Mouse (Mus musculus) layer of hippocampus, adult 2 months (tissue): Measurements from ENCODE around the gene Kcnd3. TPM values are rescaled to one million over a fixed set of nuclear protein-coding genes. Genes with fewer than 3 reads are reported as not detected.

Experiments used
- DNase-seq, 2 experiments: peaks; one replicate each; pipeline ENCODE4 v3.0.0; 2022; ENCODE audit warnings: low spot score in 2 of 2
- H3K27ac ChIP-seq: fragments of 200-600 bp; 2 replicates; pipeline ENCODE4 v1.8.1; 2022
- H3K4me3 ChIP-seq: fragments of 200-600 bp; 2 replicates; pipeline ENCODE4 v1.8.1; 2022; ENCODE audit warnings: mild to moderate bottlenecking
- CTCF ChIP-seq: fragments of 200-600 bp; conservative IDR thresholded peaks from 2 replicates; pipeline ENCODE4 v1.8.1; 2022; ENCODE audit warnings: antibody characterized with exemption, mild to moderate bottlenecking, moderate library complexity
- total RNA-seq, 2 experiments: library from RNA; stranded (reverse); gene quantifications; 2 replicates each; pipeline ENCODE4 v1.2.3; 2021

The Kcnd3 gene
- total RNA-seq, 2 experiments from 2014 or later: 60.2 to 64.9 TPM

DNA sequence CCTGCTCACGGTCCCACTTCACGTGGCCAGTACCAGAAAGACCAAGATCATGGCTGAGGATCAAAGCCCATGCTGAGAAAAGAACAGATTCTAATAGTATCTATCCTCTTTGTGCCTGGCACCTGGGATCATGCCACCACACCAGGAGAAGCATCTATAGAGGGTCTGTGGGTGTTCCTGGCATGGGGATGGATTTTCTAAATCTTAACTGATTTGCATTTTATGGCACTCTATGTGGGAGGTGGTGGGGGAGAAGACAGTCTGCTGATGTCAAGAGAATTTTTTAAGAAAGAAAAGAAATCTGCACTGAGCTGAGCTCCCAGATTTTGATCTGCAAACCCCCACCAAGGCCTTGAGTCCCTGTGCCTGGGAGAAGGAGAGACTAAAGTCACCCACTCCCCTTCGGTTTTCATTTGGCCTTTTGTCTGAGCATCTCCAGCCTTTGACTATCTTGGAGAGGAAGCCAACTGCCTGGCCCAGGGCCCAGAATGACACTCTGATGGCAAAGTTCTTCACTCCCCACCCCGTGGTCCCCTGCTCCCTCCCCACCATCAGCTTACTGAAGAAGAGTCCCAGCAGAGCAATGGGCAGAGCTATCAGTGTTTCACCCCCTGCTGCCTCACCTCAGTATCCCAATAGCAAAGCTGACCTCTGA, 254.4 kb downstream of the Kcnd3 start:
- no peak for TF ChIP-seq CTCF
- peak overlapping the region; percentile 95 for H3K27ac ChIP-seq
- peak; percentile 40 to 69 for DNase-seq
- H3K4me3 ChIP-seq: peak overlapping the region; percentile 80

DNA sequence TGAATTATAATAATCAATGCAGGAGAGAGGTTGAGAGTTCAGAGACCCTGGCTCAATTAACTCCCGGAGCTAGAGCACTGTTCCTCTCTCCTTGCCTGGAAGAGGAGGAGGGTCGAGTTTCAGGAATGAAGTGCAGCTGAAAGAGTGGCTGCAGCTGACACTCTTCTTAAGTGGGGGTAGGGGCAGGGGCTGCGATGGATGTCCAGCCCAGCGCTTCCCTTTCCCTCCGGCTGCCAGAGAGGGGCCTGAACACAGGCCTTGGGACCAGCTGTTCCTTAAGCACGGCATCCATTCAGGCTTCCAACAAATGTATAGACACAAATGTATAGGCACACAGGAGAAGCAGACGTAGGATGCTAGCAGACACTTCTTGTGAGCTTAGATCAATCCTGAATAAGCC, 255.5 kb downstream of the Kcnd3 start:
- peak overlapping the region; percentile 95 for H3K27ac ChIP-seq
- no peak for TF ChIP-seq CTCF
- no peak for DNase-seq
- peak overlapping the region; percentile 80 for H3K4me3 ChIP-seq

DNA sequence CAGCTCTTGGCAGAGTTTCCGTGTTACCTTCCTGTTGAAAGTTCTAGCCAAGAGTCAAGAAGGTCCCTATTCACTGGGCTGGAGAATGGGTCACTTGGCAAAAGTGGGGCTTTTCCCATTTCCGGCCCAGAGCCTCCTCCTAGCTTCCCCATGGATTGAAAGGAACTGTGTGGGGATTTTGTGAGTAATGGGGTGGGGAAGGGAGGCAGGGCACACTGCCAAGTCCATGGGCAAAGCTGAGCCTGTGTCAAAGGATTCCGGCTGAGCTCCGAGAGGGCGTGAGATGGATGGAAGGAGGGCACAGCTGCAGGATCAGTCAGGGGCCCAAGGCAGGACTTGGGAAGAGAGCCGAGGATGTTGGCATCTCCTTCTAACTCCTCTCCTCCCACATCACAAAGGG, 258.1 kb downstream of the Kcnd3 start:
- Histone ChIP-seq H3K4me3 (peak overlapping the region; percentile 17; the same call in 1 of the 2 replicates), H3K27ac (peak overlapping the region; percentile 33; the same call in 1 of the 2 replicates)
- TF ChIP-seq CTCF: no peak
- DNase-seq: peak in 1 of 2 experiments; percentile 36

DNA sequence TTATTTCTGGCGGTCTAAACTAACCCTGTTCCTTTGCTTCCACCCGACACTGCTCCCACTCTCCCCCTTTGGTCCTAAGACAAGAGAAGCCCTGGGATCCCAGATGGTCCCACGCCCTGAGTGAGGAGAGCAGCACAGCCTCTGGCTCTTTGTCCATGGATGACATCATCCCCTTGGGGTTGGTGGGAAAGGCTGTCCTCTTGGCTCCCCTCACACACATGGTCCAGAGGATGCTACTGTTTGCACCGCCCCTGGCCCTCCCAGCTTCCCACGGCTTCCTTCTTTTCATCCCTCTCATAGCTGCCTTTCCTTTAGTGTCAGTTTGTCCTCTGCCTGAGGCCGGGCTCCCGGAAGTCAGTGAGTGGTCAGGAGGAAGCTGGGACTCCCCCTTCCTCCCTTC, 259.6 kb downstream of the Kcnd3 start:
- Histone ChIP-seq H3K27ac (peak overlapping the region; percentile 52; the same call in 1 of the 2 replicates), H3K4me3 (no peak overlapping the region)
- no peak for DNase-seq
- TF ChIP-seq CTCF: no peak

DNA sequence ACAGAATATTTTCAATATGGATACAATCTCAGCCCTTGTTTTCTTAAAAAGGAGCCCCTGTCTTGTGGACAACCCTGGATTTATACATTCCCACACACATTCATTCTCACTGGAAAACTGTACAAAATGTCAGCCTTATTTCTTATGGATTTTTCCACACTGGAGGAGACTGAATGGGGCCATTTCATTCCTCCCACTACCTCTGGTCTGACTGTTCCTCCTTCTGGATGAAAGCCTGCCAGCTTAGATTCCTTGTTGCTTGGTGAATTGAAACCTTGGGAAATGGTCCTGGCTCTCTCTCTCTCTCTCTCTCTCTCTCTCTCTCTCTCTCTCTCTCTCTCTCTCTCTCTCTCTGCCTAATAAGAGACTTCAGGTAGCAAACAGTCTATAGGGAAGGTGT, 260.7 kb downstream of the Kcnd3 start:
- H3K4me3 ChIP-seq: no peak overlapping the region
- TF ChIP-seq CTCF: no peak
- peak overlapping the region; percentile 52; the same call in 1 of the 2 replicates for H3K27ac ChIP-seq
- DNase-seq: no peak

DNA sequence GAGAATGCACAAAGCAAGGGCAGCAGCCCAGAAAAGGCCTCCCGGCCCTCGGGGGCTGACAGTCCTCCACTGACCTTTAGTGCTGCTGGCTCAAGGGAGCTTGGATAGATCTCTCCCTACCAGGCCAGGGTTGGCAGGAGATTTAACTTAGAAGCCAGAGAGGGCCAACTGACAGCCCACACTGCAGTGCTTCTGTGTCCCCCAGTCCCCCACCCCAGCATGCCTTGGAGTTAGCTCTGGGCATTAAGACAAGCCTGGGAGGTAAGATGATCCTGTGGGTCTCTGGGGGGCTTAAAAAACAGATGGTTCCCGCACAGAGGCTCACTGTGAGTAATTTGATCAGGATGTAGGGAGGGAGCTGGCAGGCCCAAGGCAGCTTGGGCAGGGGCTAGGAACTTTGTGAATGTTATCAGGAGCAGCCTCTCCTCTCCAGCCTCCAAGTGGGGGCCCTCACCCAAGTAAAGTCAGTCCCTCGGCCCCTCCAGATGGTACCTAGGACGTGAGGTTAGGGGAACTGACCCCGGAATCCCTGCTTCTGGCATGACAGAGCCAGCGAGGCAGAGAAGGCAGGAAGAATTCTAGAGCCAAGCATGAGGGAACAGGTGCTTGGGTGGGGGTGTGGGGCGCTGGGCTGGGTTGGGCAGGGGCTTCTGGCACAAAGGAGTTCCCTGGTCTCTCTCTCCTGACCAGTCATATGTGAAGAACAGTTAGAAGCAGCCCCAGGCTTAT, 262.1 kb downstream of the Kcnd3 start:
- DNase-seq: no peak
- Histone ChIP-seq H3K4me3 (no peak overlapping the region), H3K27ac (peak overlapping the region; percentile 74)
- no peak for TF ChIP-seq CTCF

DNA sequence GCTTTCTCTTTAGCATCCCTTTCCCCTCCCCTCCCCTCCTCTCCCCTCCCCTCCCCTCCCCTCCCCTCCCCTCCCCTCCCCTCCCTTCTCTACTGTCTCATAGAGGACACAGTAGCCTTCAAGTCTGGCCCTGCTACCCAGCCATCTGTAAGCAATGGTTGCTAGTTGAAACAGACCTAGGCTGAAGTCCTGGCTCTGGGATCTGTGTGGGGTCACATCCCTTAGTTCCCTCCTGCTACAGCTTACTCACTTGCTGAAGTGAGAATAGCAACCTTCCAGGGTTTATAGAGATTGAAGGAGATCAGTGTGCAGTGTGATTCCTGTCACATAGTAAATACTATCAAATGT, 262.7 kb downstream of the Kcnd3 start:
- Histone ChIP-seq H3K27ac (no peak overlapping the region), H3K4me3 (no peak overlapping the region)
- no peak for DNase-seq
- no peak for TF ChIP-seq CTCF

DNA sequence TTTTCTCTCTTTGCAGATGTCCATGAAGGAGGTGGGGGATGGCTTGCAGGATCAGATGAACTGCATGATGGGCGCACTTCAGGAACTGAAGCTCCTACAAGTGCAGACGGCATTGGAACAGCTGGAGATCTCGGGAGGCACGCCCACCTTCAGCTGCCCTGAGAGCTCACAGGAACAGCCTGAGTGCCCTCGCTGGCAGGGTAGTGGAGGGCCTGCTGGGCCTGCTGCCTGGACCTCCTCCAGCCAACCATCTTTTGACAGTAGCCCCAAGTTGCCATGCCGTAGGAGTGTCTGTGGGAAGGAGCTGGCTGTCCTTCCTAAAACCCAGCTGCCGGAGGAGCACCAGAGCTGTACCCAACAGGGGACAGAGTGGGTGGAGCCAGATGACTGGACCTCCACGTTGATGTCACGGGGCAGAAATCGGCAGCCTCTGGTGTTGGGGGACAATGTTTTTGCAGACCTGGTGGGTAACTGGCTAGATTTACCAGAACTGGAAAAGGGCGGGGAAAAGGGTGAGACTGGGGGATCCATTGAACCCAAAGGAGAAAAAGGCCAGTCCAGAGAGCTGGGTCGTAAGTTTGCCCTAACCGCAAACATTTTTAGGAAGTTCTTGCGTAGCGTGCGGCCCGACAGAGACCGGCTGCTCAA, 264.3 kb downstream of the Kcnd3 start:
- Histone ChIP-seq H3K27ac (peak overlapping the region; percentile 61; the same call in 1 of the 2 replicates), H3K4me3 (no peak overlapping the region)
- no peak for TF ChIP-seq CTCF
- DNase-seq: no peak

DNA sequence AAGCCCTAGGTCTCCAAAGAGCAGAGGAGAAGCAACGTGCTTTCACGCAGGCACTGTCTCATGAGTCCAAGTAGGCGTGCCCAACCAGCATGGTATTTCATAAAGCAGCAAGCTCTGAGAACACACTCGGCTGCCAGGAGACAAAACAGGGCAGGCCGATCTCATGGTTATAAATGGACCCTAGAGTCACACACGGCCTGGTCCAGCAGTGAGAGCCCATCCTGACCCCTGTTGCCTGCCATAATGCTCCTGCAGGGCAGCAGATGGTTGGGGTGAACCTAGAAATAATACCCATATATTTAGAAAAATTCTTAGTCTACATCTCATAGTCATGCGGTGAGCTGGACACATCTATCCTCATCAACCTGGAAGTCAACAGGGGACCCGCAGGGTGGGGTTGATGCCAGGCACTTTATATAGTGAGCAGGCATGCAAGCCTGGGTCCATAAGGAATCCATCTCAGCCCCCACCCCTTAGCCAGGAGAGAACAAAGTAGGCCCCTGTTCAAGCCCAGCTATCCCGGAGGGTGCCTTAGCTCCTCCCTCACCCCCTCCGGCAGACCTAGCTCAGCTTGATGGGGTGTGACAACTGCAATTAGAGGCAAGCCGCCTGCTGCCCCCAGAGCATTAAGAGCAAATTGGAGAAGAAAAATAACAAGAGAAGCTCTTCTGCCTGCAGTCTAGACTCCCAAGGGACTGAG, 265.9 kb downstream of the Kcnd3 start:
- H3K4me3 ChIP-seq: no peak overlapping the region
- no peak for DNase-seq
- peak overlapping the region; percentile 19; the same call in 1 of the 2 replicates for H3K27ac ChIP-seq
- TF ChIP-seq CTCF: no peak

DNA sequence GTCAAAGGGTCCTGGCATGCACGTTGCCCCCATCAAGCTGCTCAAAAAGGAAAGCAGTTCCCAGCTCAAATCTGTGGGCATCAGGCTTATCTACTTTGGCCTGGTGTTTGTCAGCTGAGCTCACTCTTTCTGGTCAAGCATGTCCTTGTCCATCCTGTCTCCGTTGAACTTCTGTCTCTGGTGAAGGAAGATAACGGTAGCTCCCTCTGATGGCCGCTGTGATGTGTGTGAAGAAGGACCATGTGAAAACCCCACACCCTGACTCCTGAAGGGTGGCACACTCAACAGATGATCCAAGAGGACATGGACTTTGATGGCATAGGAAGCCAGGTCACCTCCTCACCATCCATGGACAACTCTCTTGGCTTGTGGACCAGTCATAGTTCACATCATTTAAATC, 266.6 kb downstream of the Kcnd3 start:
- no peak for DNase-seq
- Histone ChIP-seq H3K27ac (peak overlapping the region; percentile 19; the same call in 1 of the 2 replicates), H3K4me3 (no peak overlapping the region)
- peak; percentile 46 for TF ChIP-seq CTCF

DNA sequence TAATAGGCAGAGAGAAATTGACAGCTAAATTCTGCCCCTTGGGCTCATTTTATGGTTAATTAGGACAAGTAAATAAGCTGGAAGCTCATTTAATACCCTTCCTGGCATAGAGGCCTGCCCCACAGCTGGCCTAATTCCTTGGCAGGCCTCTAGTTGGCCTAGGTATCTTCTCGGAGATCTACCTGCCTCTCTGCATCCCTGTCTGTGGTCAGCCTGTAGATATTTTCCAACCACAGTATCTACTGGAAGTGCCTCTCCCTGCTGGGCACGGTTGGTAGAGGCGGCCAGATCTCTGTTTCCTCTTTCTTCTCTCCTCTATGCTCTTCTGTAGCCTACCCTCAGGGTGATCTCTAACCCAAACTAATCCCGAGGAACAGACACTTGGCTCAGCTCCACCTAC, 267.8 kb downstream of the Kcnd3 start:
- no peak for DNase-seq
- Histone ChIP-seq H3K4me3 (no peak overlapping the region), H3K27ac (peak overlapping the region; percentile 46; the same call in 1 of the 2 replicates)
- TF ChIP-seq CTCF: peak; percentile 39

DNA sequence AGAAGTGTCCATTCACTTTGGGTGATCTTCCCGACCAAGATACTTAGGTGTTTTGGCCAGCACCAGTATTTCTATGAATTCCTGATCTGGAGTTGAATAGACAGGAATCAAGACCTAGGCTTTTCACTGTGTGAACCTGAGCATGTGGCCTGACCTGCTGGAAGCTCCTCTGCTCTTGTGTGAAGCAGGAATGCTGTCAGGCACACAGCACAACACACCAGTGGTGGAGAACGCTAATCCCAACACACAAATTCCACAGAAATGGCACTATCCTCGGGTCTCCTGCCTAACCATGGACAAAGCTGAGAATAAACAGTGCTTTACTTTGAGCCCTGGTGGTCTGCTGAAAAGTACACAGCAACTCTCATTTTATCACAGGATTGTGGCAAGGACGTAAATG, 268.4 kb downstream of the Kcnd3 start:
- Histone ChIP-seq H3K4me3 (no peak overlapping the region), H3K27ac (peak overlapping the region; percentile 18; the same call in 1 of the 2 replicates)
- no peak for TF ChIP-seq CTCF
- DNase-seq: no peak
